Mouse (Mus musculus) T-helper 1 cell (primary cell): Measurements from ENCODE around the gene Ppm1j.

Source experiments
- in situ Hi-C: fragments of 300-600 bp; cut with MboI, MseI; formaldehyde crosslinking; loops from one replicate; pipeline ENCODE4 v1.15.1; 2025; ENCODE audit warnings: high pct_unique_total_duplicates

The Ppm1j gene

GRCm38 (mm10) chr3:104782061-104782681, 1.3 kb downstream of the Ppm1j start:
- in situ Hi-C loops, result no loop called here

DNA sequence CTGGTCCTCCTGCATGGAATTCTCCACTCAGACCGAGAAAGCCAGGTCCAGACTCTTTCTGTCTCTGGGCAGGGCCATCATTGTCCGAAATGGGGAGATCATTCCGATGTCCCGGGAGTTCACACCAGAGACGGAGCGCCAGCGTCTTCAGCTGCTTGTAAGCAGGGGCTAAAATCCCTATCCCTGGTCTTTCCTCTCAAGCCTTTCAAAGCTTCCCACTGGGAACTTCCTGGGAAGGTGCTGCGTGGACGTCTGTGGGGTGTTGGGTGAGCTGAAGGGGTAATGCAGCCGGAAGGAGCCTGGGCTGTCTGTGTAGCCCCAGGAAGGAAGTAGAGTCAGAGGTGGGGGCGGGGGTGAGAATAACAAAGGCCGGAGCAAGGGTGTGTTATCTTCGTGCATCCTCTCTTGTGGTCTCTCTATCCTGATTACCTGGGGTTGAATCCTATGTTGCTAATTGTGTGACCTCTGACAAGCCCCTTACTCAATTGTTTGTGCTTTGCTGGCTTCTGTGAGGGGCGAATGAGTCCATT, 3.2 kb downstream of the Ppm1j start:
- in situ Hi-C loops, result no loop called here

DNA sequence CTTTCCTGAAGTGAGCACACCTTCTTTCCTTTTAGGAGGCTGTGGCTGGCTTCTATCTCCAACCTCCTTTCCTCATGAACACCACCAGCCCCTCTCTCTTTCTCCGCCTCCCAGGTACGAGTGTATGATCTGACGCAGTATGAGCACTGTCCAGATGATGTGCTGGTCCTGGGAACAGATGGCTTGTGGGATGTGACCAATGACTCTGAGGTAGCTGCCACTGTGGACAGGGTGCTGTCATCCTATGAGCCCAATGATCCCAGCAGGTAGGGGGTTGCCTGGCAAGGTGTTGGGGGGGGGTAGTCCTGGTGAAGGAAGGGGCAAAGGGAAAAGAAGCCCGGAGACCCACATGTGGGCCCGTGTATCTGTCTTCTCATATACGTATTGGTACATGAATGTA, 4.4 kb downstream of the Ppm1j start:
- in situ Hi-C loops, result no loop called here

GRCm38 (mm10) chr3:104788075-104788474, 7.2 kb downstream of the Ppm1j start, which contains the start of gene Rhoc:
Rhoc (plus strand) TSS chr3:104788375.
- in situ Hi-C loops, result no loop called here

DNA sequence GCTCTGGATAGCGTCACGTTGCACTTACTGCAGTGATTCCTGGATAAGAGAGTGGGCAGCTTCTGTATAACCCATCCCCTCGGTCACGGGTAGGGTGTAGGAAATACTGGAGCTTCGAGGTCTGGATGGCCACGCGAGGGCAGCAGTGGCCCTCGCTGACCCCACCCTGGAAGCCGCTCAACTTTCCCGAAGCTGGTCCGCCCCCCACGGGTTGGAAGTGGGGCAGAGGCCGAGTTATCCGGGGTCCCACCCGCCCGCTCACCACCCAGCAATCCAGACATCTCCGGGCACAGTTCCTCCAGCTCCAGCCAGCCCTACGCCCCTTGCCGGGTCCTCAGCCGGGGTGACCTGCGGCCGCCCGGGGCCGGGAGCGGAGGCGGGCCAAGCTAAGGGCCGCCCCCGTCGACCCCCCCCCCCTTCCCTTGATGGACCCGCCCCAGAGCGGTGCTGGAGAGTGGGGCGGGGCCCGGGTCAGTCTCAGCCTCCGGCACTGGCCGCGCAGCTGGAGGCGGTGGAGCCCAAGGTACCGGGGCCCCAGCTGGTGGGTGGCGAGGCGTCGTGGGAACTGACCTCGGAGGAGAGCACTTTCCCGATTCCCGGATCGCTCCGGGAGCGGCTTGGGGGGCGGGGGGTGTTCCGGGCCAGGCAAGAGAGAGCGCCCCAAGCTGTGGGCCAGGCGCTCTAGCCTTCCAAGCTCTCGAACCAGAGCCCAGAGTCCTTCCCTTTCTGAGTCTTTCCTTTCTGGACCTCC, 7.9 kb downstream of the Ppm1j start:
- in situ Hi-C loops, result no loop called here

- in situ Hi-C loops, result no loop called here
These were observed 8.4 kb downstream of the Ppm1j start for GRCm38 (mm10) chr3:104789312-104789605.

- in situ Hi-C loops, result no loop called here
These were observed 9.0 kb downstream of the Ppm1j start for GRCm38 (mm10) chr3:104789822-104790221.

DNA sequence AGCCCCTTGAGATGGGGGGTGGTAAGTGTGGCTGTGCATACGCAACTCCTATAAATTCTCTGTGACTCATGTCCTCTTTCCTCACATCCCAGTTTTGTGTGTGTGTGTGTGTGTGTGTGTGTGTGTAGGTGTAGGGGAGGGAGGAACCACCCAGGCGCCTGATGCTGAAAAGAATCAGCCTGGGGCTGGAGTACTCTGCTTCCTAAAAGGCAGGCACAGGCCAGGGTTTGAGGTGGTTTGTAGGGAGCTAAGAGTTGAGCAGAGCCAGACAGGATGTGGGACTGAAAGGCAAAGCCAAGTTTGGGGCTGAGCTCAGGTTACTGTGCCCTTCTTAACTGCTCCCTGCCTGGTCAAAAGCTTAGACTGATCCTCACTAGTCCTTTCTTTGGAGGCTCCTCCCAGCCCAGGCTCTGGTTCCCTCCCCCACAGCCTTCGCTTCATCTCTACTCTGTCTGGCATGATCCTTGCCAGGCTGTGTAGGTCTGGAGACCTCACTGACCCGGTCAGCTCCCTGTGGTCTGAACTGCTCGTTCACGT, 9.6 kb downstream of the Ppm1j start:
- in situ Hi-C loops, result no loop called here

DNA sequence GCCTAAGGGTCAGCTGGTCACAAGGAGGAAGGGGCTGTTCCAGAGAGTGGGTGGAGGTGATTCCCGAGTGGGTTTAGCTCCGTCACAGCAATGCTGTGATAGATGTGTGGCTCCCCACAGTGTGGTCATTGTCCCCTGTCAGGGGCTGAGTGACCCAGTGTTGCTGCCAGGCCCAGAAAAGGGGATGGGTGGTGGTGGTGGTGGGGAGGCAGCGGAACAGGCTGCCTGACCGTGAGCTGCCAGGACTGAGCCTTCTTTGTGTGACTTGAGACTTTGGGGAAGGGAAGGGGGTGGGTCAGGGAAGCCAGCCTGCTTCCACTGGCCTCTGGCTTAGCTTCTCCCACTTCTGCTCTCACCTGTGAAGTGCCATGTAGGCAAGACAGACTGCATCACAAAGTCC, 10.2 kb downstream of the Ppm1j start:
- in situ Hi-C loops, result no loop called here

GRCm38 (mm10) chr3:104791671-104792070, 10.8 kb downstream of the Ppm1j start:
- in situ Hi-C loops, result no loop called here

DNA sequence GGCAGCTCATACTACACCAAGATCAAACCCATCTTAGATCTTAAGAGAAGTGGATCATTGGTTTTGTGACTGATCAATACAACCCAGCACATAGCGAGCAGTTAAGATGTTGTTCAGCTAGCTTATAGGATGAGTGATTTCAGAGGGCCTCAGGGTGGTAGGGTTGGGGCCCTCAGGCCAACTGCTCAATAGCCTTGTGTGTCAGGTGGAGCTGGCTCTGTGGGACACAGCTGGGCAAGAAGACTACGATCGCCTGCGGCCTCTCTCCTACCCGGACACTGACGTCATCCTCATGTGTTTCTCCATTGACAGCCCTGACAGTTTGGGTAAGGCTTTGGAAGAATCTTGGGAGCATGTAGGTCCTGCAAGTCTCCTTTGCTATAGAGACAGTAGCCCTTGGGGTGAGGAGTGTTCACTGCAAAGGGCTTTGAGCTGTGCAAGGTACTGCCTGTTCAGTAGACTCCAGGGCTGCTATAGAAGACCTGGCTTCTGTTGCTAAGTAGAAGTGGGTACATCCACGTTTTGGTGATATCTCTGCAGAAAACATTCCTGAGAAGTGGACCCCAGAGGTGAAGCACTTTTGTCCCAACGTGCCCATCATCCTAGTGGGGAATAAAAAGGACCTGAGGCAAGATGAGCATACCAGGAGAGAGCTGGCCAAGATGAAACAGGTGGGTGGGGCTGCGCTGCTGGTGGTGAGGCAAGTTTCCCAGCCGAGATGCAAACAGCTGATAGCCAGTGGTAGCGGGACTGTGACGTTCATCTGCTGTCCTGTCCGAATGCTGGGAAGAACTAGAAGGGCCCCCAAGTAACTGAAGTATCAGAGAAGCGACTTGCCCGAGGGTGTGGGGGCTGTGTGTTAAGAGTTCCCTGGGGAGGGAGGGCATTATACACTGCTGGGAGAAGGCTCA, 11.8 kb downstream of the Ppm1j start:
- in situ Hi-C loops, result no loop called here

GRCm38 (mm10) chr3:104793871-104794828, 13.3 kb downstream of the Ppm1j start:
- in situ Hi-C loops, result no loop called here

DNA sequence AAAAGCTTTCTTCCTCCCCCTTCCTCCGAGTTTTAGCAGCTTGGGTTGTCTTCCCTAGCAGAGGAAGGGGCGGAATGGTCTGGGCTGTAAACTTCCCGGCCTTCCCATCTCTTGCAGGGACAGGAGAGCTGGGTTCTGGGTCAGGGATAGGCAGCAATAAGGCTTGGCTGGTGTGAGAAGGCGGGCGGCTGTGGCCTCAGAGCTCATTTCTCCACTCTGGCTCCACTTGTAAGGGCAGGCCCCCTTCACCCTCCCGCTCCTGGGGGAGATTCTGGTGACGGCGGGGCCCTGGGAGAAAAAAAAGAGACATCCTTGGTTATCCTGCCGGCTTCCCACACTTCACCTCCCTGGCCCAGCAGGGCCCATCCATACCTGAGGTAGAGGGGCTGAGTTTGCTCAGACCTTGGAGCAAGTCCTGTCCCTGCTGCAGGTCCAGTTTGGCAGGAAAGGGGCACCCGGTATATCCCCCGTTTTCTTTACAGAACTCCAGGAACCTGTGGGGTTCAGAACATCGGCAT, 14.2 kb downstream of the Ppm1j start:
- in situ Hi-C loops, result no loop called here

- in situ Hi-C loops, result no loop called here
These were observed 14.9 kb downstream of the Ppm1j start for GRCm38 (mm10) chr3:104795661-104796340.

DNA sequence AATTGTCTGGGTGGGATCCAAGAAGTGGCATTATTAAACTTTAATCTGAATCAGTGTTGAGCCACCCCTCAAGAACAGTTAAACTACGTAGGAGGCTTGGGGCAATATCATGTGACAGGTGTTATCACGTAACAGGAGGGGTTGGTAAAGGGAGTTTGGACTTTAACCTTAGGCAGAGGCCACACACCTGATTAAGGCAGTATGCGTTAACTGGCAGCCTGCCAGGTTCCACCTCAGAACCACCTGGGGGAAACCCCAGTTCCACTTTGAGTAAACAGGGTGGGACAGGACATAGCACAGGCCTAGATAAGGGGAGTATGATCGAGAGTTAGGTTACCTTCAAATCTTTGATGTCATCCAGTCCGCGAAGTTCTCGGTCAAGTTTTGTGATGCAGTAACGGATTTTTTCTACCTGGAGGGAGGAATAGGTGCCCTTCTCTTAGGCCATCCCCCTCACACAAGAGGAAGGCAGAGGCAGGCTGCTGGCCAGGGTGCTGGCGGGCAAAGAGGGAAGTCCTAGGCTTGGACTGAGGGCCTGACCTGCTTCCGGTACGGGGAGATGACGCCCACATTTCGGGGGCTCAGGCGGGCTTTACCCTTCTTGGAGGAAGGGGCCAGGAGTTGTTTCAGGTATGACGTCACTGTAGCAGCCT, 15.7 kb downstream of the Ppm1j start:
- in situ Hi-C loops, result no loop called here

DNA sequence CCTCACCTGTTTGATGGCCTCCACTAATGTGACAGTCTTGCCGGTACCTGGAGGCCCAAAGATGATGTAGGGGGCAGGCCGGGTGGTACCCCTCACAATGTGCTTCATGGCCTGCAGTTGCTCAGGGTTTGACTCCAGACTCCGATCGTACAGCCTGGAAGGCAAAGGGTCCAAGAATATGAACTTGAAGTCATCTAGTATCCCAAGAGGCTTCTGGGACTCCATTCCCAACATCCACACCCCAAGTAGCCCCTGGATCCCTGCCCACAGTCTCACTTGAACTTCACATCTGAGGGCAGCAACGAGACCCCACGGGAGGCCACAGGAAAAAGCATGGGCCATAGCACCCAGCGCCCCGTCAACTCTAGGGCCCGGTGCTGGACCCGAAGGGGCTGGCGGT, 19.8 kb downstream of the Ppm1j start:
- in situ Hi-C loops, result no loop called here

DNA sequence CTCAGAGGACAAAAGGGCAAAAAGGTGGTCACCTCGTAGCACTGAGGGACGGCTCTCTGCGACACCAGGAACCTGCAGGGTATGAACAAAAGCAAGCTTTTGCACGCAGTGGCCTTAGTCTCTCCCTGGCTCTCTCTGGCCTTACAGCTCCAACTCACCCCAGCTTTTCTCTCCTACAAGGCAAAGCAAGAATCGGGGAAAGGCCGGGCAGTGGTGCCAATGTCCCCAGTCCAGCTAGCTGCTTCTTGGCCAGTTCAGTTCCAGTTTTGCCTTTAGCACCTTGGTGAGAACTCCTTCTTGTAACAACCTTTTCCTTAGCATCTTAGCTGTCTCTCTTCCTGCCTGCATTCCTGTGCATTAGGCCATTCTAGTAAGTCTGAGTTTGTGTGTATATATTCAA, 20.6 kb downstream of the Ppm1j start:
- in situ Hi-C loops, result no loop called here

DNA sequence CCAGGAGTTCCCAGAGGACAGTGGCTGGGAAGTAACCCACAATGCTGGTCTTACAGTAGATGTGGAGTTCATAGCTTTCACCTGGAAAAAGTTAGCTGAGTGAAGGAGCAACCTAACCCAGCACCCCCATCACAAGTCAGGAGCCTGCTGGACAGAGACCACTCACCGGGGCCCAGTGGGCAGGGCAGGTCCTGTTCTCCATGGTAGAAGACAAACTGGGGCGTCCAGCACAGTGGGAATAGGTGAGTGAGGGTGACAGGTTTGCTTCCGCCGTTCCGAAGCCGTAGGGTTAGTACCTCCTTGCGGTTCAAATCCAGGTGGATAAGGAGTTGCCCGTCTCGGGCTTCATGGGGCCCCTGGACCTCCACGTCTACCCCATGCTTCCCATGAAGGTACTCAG, 23.5 kb downstream of the Ppm1j start:
- in situ Hi-C loops, result no loop called here

GRCm38 (mm10) chr3:104805539-104805938, 24.7 kb downstream of the Ppm1j start:
- in situ Hi-C loops, result no loop called here

- in situ Hi-C loops, result no loop called here
These were observed 30.9 kb downstream of the Ppm1j start for GRCm38 (mm10) chr3:104811752-104812151.
